Mouse (Mus musculus) MEL (cell line): ENCODE data around the gene Hoxb4. TPM values are rescaled to one million over a fixed set of nuclear protein-coding genes. Genes with fewer than 3 reads are reported as not detected.

Experiments
- DNase-seq: peaks from one replicate; pipeline ENCODE4 v3.0.0; 2011; ENCODE audit warnings: low read depth, low spot score
- H3K27ac ChIP-seq: 2 replicates; pipeline ENCODE4 v1.5.1; 2012; ENCODE audit warnings: low read depth, mild to moderate bottlenecking, control low read depth, low read length, moderate library complexity; ENCODE audit not compliant: control insufficient read depth
- H3K27me3 ChIP-seq, 2 experiments: fragments of 150-350 bp in 1 of 2; sonication (generic) in 1 of 2; 2 replicates each; pipeline ENCODE4 v1.6.1; 2012; ENCODE audit warnings: low read length in 2 of 2, mild to moderate bottlenecking in 2 of 2, improper control_type of control experiment in 1 of 2, moderate library complexity in 1 of 2; ENCODE audit not compliant: insufficient read depth in 2 of 2, control insufficient read depth in 1 of 2
- H3K36me3 ChIP-seq, 2 experiments: 2 replicates each; pipeline ENCODE4 v1.6.1; 2012 to 2014; ENCODE audit warnings: low read length in 2 of 2, improper control_type of control experiment in 1 of 2, inconsistent platforms in 1 of 2, mild to moderate bottlenecking in 1 of 2; ENCODE audit not compliant: insufficient read depth in 2 of 2, control insufficient read depth in 1 of 2
- H3K4me1 ChIP-seq, 2 experiments: fragments of 150-350 bp in 1 of 2; sonication (generic) in 1 of 2; 2 replicates each; pipeline ENCODE4 v1.6.1; 2012; ENCODE audit warnings: low read length in 2 of 2, improper control_type of control experiment in 1 of 2, mild to moderate bottlenecking in 1 of 2; ENCODE audit not compliant: insufficient read depth in 2 of 2, control insufficient read depth in 1 of 2
- H3K4me3 ChIP-seq, 2 experiments: fragments of 150-350 bp in 1 of 2; sonication (generic) in 1 of 2; 2 replicates each; pipeline ENCODE4 v1.5.1; 2012; ENCODE audit warnings: low read depth in 2 of 2, low read length in 2 of 2, mild to moderate bottlenecking in 2 of 2, moderate library complexity in 2 of 2, control low read depth in 1 of 2, improper control_type of control experiment in 1 of 2; ENCODE audit not compliant: control insufficient read depth in 1 of 2, insufficient read depth in 1 of 2
- H3K79me2 ChIP-seq: 2 replicates; pipeline ENCODE4 v1.6.1; 2012; ENCODE audit warnings: mild to moderate bottlenecking, low read length, moderate library complexity; ENCODE audit not compliant: control insufficient read depth, poor library complexity, insufficient read depth
- H3K9ac ChIP-seq: 2 replicates; pipeline ENCODE4 v1.6.1; 2012; ENCODE audit warnings: low read depth, mild to moderate bottlenecking, control low read depth, low read length, moderate library complexity; ENCODE audit not compliant: control insufficient read depth, poor library complexity, severe bottlenecking
- H3K9me3 ChIP-seq: fragments of 150-350 bp; sonication (generic); replicated peaks from 2 replicates; pipeline ENCODE4 v1.6.1; 2012; ENCODE audit warnings: mild to moderate bottlenecking, low read length, improper control_type of control experiment, moderate library complexity; ENCODE audit not compliant: insufficient read depth
- BHLHE40 ChIP-seq: IDR thresholded peaks from 2 replicates; pipeline ENCODE4 v1.6.1; 2012; ENCODE audit warnings: low read depth, mild to moderate bottlenecking, inconsistent platforms, low read length, improper control_type of control experiment, borderline replicate concordance
- CHD1 ChIP-seq: IDR thresholded peaks from 2 replicates; pipeline ENCODE4 v1.6.1; 2012; ENCODE audit warnings: low read depth, mild to moderate bottlenecking, inconsistent platforms, low read length, improper control_type of control experiment
- ELF1 ChIP-seq: IDR thresholded peaks from 2 replicates; pipeline ENCODE4 v1.6.1; 2014; ENCODE audit warnings: low read depth, mild to moderate bottlenecking, inconsistent platforms, low read length, improper control_type of control experiment, moderate library complexity
- EP300 ChIP-seq, 2 experiments: IDR thresholded peaks; 2 replicates each; pipeline ENCODE4 v1.6.1; 2011; ENCODE audit warnings: improper control_type of control experiment in 2 of 2, low read length in 2 of 2, low read depth in 1 of 2, mild to moderate bottlenecking in 1 of 2
- ETS1 ChIP-seq: IDR thresholded peaks from 2 replicates; pipeline ENCODE4 v1.6.1; 2012; ENCODE audit warnings: low read depth, mild to moderate bottlenecking, inconsistent platforms, low read length, improper control_type of control experiment, moderate library complexity
- GABPA ChIP-seq: IDR thresholded peaks from 2 replicates; pipeline ENCODE4 v1.6.1; 2012; ENCODE audit warnings: low read depth, mild to moderate bottlenecking, inconsistent platforms, low read length, improper control_type of control experiment, moderate library complexity
- HCFC1 ChIP-seq: IDR thresholded peaks from 2 replicates; pipeline ENCODE4 v1.6.1; 2012; ENCODE audit warnings: low read depth, mild to moderate bottlenecking, inconsistent platforms, low read length, improper control_type of control experiment, moderate library complexity
- MAZ ChIP-seq: IDR thresholded peaks from 2 replicates; pipeline ENCODE4 v1.6.1; 2012; ENCODE audit warnings: low read depth, mild to moderate bottlenecking, inconsistent platforms, low read length, improper control_type of control experiment
- MXI1 ChIP-seq: IDR thresholded peaks from 2 replicates; pipeline ENCODE4 v1.6.1; 2011; ENCODE audit warnings: mild to moderate bottlenecking, low read depth, low read length, improper control_type of control experiment
- ZKSCAN1 ChIP-seq: IDR thresholded peaks from 2 replicates; pipeline ENCODE4 v1.6.1; 2012; ENCODE audit warnings: low read depth, mild to moderate bottlenecking, inconsistent platforms, low read length, improper control_type of control experiment, moderate library complexity
- polyA plus RNA-seq, 2 experiments: library from polyadenylated mRNA; stranded (reverse) in 1 of 2; unstranded in 1 of 2; fragments of >175 nt in 1 of 2; fragments of >200 nt in 1 of 2; gene quantifications; 2 replicates each; pipeline versions ENCODE4 v1.2.1 to v1.2.4; 2012; ENCODE audit warnings: low replicate concordance in 2 of 2, low read depth in 1 of 2; ENCODE audit not compliant: insufficient read length in 2 of 2, insufficient read depth in 1 of 2, missing spikeins in 1 of 2
- total RNA-seq: library from RNA; depleted of rRNA; stranded (reverse); fragments of 300-350 nt; gene quantifications from 2 replicates; pipeline ENCODE4 v1.2.3, GENCODE M21; 2012

Gene Hoxb4
- total and polyA plus RNA-seq, 3 experiments, result not detected

GRCm38 (mm10) chr11:96287411-96287810 lies 30.7 kb upstream of the Hoxb4 start:
- Histone ChIP-seq H3K27ac (no peak overlapping the region), H3K36me3 (no peaks in the 10 kb centered on the region), H3K4me1 (no peaks in the 10 kb centered on the region), H3K27me3 (peaks cover 3 to 6% of the 10 kb centered on the region in 2 experiments; a peak in 2 of 4 replicates), H3K9ac (no peak overlapping the region), H3K9me3 (no peaks in the 10 kb centered on the region), H3K4me3 (no peak overlapping the region), H3K79me2 (no peaks in the 10 kb centered on the region)
- TF ChIP-seq GABPA (no peak), MAZ (no peak), HCFC1 (no peak)
- no peak for DNase-seq

- H3K27me3 ChIP-seq, result peaks cover 3 to 6% of the 10 kb centered on the region in 2 experiments; a peak in 1 of 4 replicates
- H3K27ac ChIP-seq, result no peak overlapping the region
- no peak for DNase-seq
- H3K9ac ChIP-seq, result no peak overlapping the region
- H3K9me3 ChIP-seq, result no peaks in the 10 kb centered on the region
- H3K79me2 ChIP-seq, result no peaks in the 10 kb centered on the region
- H3K36me3 ChIP-seq, result no peaks in the 10 kb centered on the region
- no peak overlapping the region for H3K4me3 ChIP-seq
- H3K4me1 ChIP-seq, result no peaks in the 10 kb centered on the region
- TF ChIP-seq BHLHE40 (no peak), MXI1 (no peak), HCFC1 (no peak), GABPA (no peak), ELF1 (no peak), ZKSCAN1 (no peak), ETS1 (no peak), EP300 (IDR thresholded peaks at IDR 0.05; ENCODE audit: low read depth in 1 of 2, low read length in 2 of 2) (no peak)
These were observed 29.4 kb upstream of the Hoxb4 start for GRCm38 (mm10) chr11:96288455-96289221.

GRCm38 (mm10) chr11:96289293-96289692 lies 28.8 kb upstream of the Hoxb4 start:
- H3K27ac ChIP-seq, result no peak overlapping the region
- no peaks in the 10 kb centered on the region for H3K9me3 ChIP-seq
- H3K79me2 ChIP-seq, result no peaks in the 10 kb centered on the region
- peaks cover 3 to 6% of the 10 kb centered on the region in 2 experiments; a peak in 1 of 4 replicates for H3K27me3 ChIP-seq
- TF ChIP-seq ZKSCAN1, result no peak
- TF ChIP-seq MAZ, result no peak
- TF ChIP-seq MXI1, result no peak
- no peak for TF ChIP-seq CHD1
- no peaks in the 10 kb centered on the region for H3K36me3 ChIP-seq
- DNase-seq, result no peak
- H3K4me1 ChIP-seq, result no peaks in the 10 kb centered on the region
- no peak overlapping the region for H3K4me3 ChIP-seq
- no peak overlapping the region for H3K9ac ChIP-seq
